Mouse (Mus musculus): ENCODE data around the gene Ackr4. TPM values are rescaled to one million over a fixed set of nuclear protein-coding genes. Genes with fewer than 3 reads are reported as not detected.

Gene Ackr4
- polyA plus RNA-seq, 1 experiment from 2014 or later: 1.2 TPM

- H3K27me3 ChIP-seq (replicated peaks): no peaks in the 10 kb centered on the region
- H3K4me3 ChIP-seq: no peak overlapping the region
- H3K4me2 ChIP-seq: no peak overlapping the region
- H3K9me3 ChIP-seq (replicated peaks): no peaks in the 10 kb centered on the region
- no peak overlapping the region for H3K9ac ChIP-seq
- ATAC-seq (ENCODE audit: insufficient number of reproducible peaks, low FRiP score): no peak
- 63% methylated on average over 3 of the region's 3 CpGs for WGBS
- H3K27ac ChIP-seq (ENCODE audit: poor library complexity, severe bottlenecking): no peak overlapping the region
- peaks cover 11% of the 10 kb centered on the region; the same call in 1 of the 2 replicates for H3K36me3 ChIP-seq
- no peaks in the 10 kb centered on the region for H3K4me1 ChIP-seq (replicated peaks)
Measured at GRCm38 (mm10) chr9:104080038-104080437, 46.7 kb downstream of the Ackr4 start.

GRCm38 (mm10) chr9:104079379-104079778 is 47.4 kb downstream of the Ackr4 start:
- 49% methylated on average over 5 of the region's 5 CpGs for WGBS
- Histone ChIP-seq H3K9me3 (replicated peaks) (no peaks in the 10 kb centered on the region), H3K4me3 (no peak overlapping the region), H3K4me2 (no peak overlapping the region), H3K36me3 (peaks cover 8% of the 10 kb centered on the region; the same call in 1 of the 2 replicates), H3K9ac (no peak overlapping the region), H3K27ac (ENCODE audit: poor library complexity, severe bottlenecking) (no peak overlapping the region), H3K4me1 (replicated peaks) (no peaks in the 10 kb centered on the region), H3K27me3 (replicated peaks) (no peaks in the 10 kb centered on the region)
- no peak for ATAC-seq (ENCODE audit: insufficient number of reproducible peaks, low FRiP score)

GRCm38 (mm10) chr9:104078780-104079179 is 48.0 kb downstream of the Ackr4 start:
- H3K4me1 ChIP-seq (replicated peaks): no peaks in the 10 kb centered on the region
- ATAC-seq (ENCODE audit: insufficient number of reproducible peaks, low FRiP score): no peak
- 94% methylated on average over 1 of the region's 1 CpGs for WGBS

GRCm38 (mm10) chr9:104075808-104076207 is 50.9 kb downstream of the Ackr4 start:
- Histone ChIP-seq H3K9me3 (replicated peaks) (no peaks in the 10 kb centered on the region), H3K27me3 (replicated peaks) (no peaks in the 10 kb centered on the region), H3K4me1 (replicated peaks) (no peaks in the 10 kb centered on the region), H3K27ac (ENCODE audit: poor library complexity, severe bottlenecking) (no peak overlapping the region), H3K4me2 (no peak overlapping the region), H3K36me3 (no peaks in the 10 kb centered on the region), H3K9ac (no peak overlapping the region), H3K4me3 (no peak overlapping the region)
- no peak for ATAC-seq (ENCODE audit: insufficient number of reproducible peaks, low FRiP score)
- 63% methylated on average over 2 of the region's 2 CpGs for WGBS

More at GRCm38 (mm10) chr9:104078780-104079179, 48.0 kb downstream of the Ackr4 start:
- H3K9ac ChIP-seq: no peak overlapping the region
- no peak overlapping the region for H3K27ac ChIP-seq (ENCODE audit: poor library complexity, severe bottlenecking)
- H3K27me3 ChIP-seq (replicated peaks): no peaks in the 10 kb centered on the region
- H3K4me3 ChIP-seq: no peak overlapping the region
- H3K4me2 ChIP-seq: no peak overlapping the region
- no peaks in the 10 kb centered on the region for H3K9me3 ChIP-seq (replicated peaks)
- H3K36me3 ChIP-seq: peaks cover 6% of the 10 kb centered on the region; the same call in 1 of the 2 replicates

GRCm38 (mm10) chr9:104070863-104071604 is 55.7 kb downstream of the Ackr4 start:
- Histone ChIP-seq H3K36me3 (no peaks in the 10 kb centered on the region), H3K27ac (ENCODE audit: poor library complexity, severe bottlenecking) (no peak overlapping the region), H3K9me3 (replicated peaks) (no peaks in the 10 kb centered on the region), H3K4me2 (no peak overlapping the region), H3K9ac (no peak overlapping the region), H3K4me1 (replicated peaks) (0 out of 2 replicates have a peak, but pooled peaks cover 2% of the 10 kb centered on the region), H3K27me3 (replicated peaks) (no peaks in the 10 kb centered on the region), H3K4me3 (no peak overlapping the region)
- 64% methylated on average over 8 of the region's 8 CpGs for WGBS
- no peak for ATAC-seq (ENCODE audit: insufficient number of reproducible peaks, low FRiP score)

- no peak overlapping the region for H3K27ac ChIP-seq (ENCODE audit: poor library complexity, severe bottlenecking)
- H3K36me3 ChIP-seq: no peaks in the 10 kb centered on the region
- no peak for ATAC-seq (ENCODE audit: insufficient number of reproducible peaks, low FRiP score)
Measured at GRCm38 (mm10) chr9:104070241-104070640, 56.5 kb downstream of the Ackr4 start.

GRCm38 (mm10) chr9:104064571-104064970 is 62.2 kb downstream of the Ackr4 start:
- H3K36me3 ChIP-seq: peaks cover 12% of the 10 kb centered on the region
- H3K9me3 ChIP-seq (replicated peaks): no peaks in the 10 kb centered on the region
- peaks cover 17% of the 10 kb centered on the region for H3K4me1 ChIP-seq (replicated peaks)
- no peak overlapping the region for H3K4me3 ChIP-seq
- H3K27ac ChIP-seq (ENCODE audit: poor library complexity, severe bottlenecking): no peak overlapping the region
- ATAC-seq (ENCODE audit: insufficient number of reproducible peaks, low FRiP score): no peak
- H3K27me3 ChIP-seq (replicated peaks): no peaks in the 10 kb centered on the region
- 37% methylated on average over 1 of the region's 1 CpGs for WGBS
- no peak overlapping the region for H3K4me2 ChIP-seq
- H3K9ac ChIP-seq: no peak overlapping the region

More at GRCm38 (mm10) chr9:104070241-104070640, 56.5 kb downstream of the Ackr4 start:
- H3K9ac ChIP-seq: no peak overlapping the region
- H3K4me1 ChIP-seq (replicated peaks): 0 out of 2 replicates have a peak, but pooled peaks cover 2% of the 10 kb centered on the region
- H3K9me3 ChIP-seq (replicated peaks): no peaks in the 10 kb centered on the region
- 40% methylated on average over 4 of the region's 4 CpGs for WGBS
- H3K27me3 ChIP-seq (replicated peaks): no peaks in the 10 kb centered on the region
- H3K4me3 ChIP-seq: no peak overlapping the region
- no peak overlapping the region for H3K4me2 ChIP-seq

- peak; percentile 93 for ATAC-seq (ENCODE audit: insufficient number of reproducible peaks, low FRiP score)
- Histone ChIP-seq H3K27me3 (replicated peaks) (no peaks in the 10 kb centered on the region), H3K9ac (peak within 1 kb of the TSS; percentile 94), H3K4me1 (replicated peaks) (peaks cover 17% of the 10 kb centered on the region), H3K4me2 (peak within 1 kb of the TSS; percentile 96), H3K4me3 (peak within 1 kb of the TSS; percentile 100), H3K9me3 (replicated peaks) (no peaks in the 10 kb centered on the region), H3K27ac (ENCODE audit: poor library complexity, severe bottlenecking) (peak within 1 kb of the TSS; percentile 58; the same call in 1 of the 2 replicates), H3K36me3 (peaks cover 16% of the 10 kb centered on the region)
- WGBS: under 1% methylated on average over 28 of the region's 30 CpGs
Measured at GRCm38 (mm10) chr9:104063244-104063961, 63.3 kb downstream of the Ackr4 start, which contains the start of gene Acad11. Gene Acad11, plus strand, starts transcription at chr9:104063377.

- H3K27ac ChIP-seq (ENCODE audit: poor library complexity, severe bottlenecking): peak within 1 kb of the TSS; percentile 58; the same call in 1 of the 2 replicates
- H3K4me1 ChIP-seq (replicated peaks): peaks cover 17% of the 10 kb centered on the region
- ATAC-seq (ENCODE audit: insufficient number of reproducible peaks, low FRiP score): peak; percentile 79
- peak within 1 kb of the TSS; percentile 96 for H3K4me2 ChIP-seq
- under 1% methylated on average over 59 of the region's 59 CpGs for WGBS
- no peaks in the 10 kb centered on the region for H3K9me3 ChIP-seq (replicated peaks)
- peaks cover 23% of the 10 kb centered on the region for H3K36me3 ChIP-seq
- H3K27me3 ChIP-seq (replicated peaks): no peaks in the 10 kb centered on the region
- peak within 1 kb of the TSS; percentile 94 for H3K9ac ChIP-seq
- H3K4me3 ChIP-seq: peak within 1 kb of the TSS; percentile 100
Measured at GRCm38 (mm10) chr9:104062430-104063243, 64.1 kb downstream of the Ackr4 start, which contains the start of gene Uba5. Gene Uba5, minus strand, starts transcription at chr9:104063134.

GRCm38 (mm10) chr9:104051028-104051427 is 75.7 kb downstream of the Ackr4 start:
- H3K4me1 ChIP-seq (replicated peaks): no peaks in the 10 kb centered on the region
- peaks cover 87% of the 10 kb centered on the region for H3K36me3 ChIP-seq
- H3K9ac ChIP-seq: no peak overlapping the region
- H3K4me2 ChIP-seq: no peak overlapping the region
- no peaks in the 10 kb centered on the region for H3K27me3 ChIP-seq (replicated peaks)
- no peak for ATAC-seq (ENCODE audit: insufficient number of reproducible peaks, low FRiP score)
- no peaks in the 10 kb centered on the region for H3K9me3 ChIP-seq (replicated peaks)
- WGBS: 83% methylated on average over 6 of the region's 6 CpGs
- H3K4me3 ChIP-seq: no peak overlapping the region
- H3K27ac ChIP-seq (ENCODE audit: poor library complexity, severe bottlenecking): no peak overlapping the region

All from heart, embryonic 12.5 days (tissue).